Mouse (Mus musculus): ENCODE results near the gene St6gal1.

GRCm38 (mm10) chr16:23305830-23306623 lies 81.5 kb downstream of the St6gal1 start:
- no peak for TF ChIP-seq CTCF (IDR thresholded peaks at IDR 0.05; ENCODE audit: control insufficient read depth, insufficient read depth, low read length)
- no peak for TF ChIP-seq POLR2A (IDR thresholded peaks at IDR 0.05; ENCODE audit: borderline replicate concordance, control insufficient read depth, low read depth, low read length)

Data from bone marrow, adult 2 months (tissue).